ENCODE assay signal across 9 mouse cellular contexts in the genomic region with DNA sequence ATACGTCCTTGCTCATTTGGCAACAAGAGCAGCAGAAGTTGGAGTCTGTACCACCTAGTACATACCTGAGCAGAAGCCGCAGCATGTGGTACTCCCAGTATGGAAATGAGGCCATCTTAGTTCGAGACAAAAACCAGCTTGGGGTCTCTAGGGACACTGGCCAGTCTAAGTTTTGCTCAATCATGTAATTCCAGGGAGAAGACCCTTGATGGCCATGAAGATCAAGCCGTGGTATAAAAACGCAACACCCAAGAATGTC. TPM values are rescaled to one million over a fixed set of nuclear protein-coding genes. Genes with fewer than 3 reads are reported as not detected.
DNase-seq lines count a peak whose midpoint lies in the region; ATAC-seq and TF ChIP-seq lines count a peak whose summit lies in the region.
"Had no signal": no experiment of that assay in that cellular context is flagged by ENCODE, and none has a peak within 500 bp of the region (broad histone marks: within the 10 kb centered on the region; RNA-seq: fewer than 3 reads in every experiment).

No protein-coding gene starts in this region.

- TF ChIP-seq EP300 in stomach, postnatal 0 days (optimal IDR thresholded peaks at IDR 0.05): no peak

- H3K4me3 ChIP-seq in heart, embryonic 12.5 days: no peak overlapping the region
- H3K4me3 ChIP-seq in stomach, embryonic 14.5 days (ENCODE audit: low read depth, low read length): no peak overlapping the region
- no peak overlapping the region for H3K4me3 ChIP-seq in stomach, postnatal 0 days (ENCODE audit: low read depth, low read length)
- peak overlapping the region; percentile 68 for H3K4me3 ChIP-seq in limb, embryonic 15.5 days

- no peak overlapping the region for H3K27ac ChIP-seq in heart, embryonic 12.5 days (ENCODE audit: poor library complexity, severe bottlenecking)
- H3K27ac ChIP-seq in stomach, embryonic 14.5 days (ENCODE audit: low read length): no peak overlapping the region
- H3K27ac ChIP-seq in stomach, postnatal 0 days (replicated peaks): no peak overlapping the region
- H3K27ac ChIP-seq in limb, embryonic 15.5 days: no peak overlapping the region

- DNase-seq in heart, postnatal 14 days: no peak
- DNase-seq in stomach, postnatal 0 days (ENCODE audit: low spot score): no peak
- no peak for DNase-seq in testis, postnatal 14 days (ENCODE audit: low spot score)
- DNase-seq: lung, adult 18-20 months had no signal

- no peak overlapping the region for H3K9ac ChIP-seq in heart, embryonic 12.5 days
- no peak overlapping the region for H3K9ac ChIP-seq in stomach, embryonic 14.5 days (replicated peaks; ENCODE audit: low read depth, low read length)
- H3K9ac ChIP-seq in stomach, postnatal 0 days (ENCODE audit: low read length): no peak overlapping the region
- H3K9ac ChIP-seq in limb, embryonic 15.5 days: no peak overlapping the region

- WGBS in heart, embryonic 12.5 days: 75% methylated on average over 5 of the region's 5 CpGs
- WGBS in stomach, embryonic 14.5 days: 74% methylated on average over 5 of the region's 5 CpGs
- 70% methylated on average over 5 of the region's 5 CpGs for WGBS in stomach, postnatal 0 days
- 76% methylated on average over 5 of the region's 5 CpGs for WGBS in limb, embryonic 15.5 days

- ATAC-seq in heart, embryonic 12.5 days (ENCODE audit: insufficient number of reproducible peaks, low FRiP score): no peak
- ATAC-seq in stomach, embryonic 14.5 days (ENCODE audit: insufficient number of reproducible peaks, insufficient read depth, low FRiP score, low read depth): no peak
- no peak for ATAC-seq in stomach, postnatal 0 days (ENCODE audit: low FRiP score, low TSS enrichment)
- no peak for ATAC-seq in limb, embryonic 15.5 days (ENCODE audit: insufficient number of reproducible peaks, low FRiP score, low TSS enrichment, low read depth)
- ATAC-seq in granulocyte monocyte progenitor cell, adult 5-6 weeks (replicated peaks; ENCODE audit: poor library complexity, severe bottlenecking): no peak
- ATAC-seq in activated CD4-positive, CD25-positive, alpha-beta regulatory T cell, adult 4 months: no peak

- TF ChIP-seq CTCF in stomach, postnatal 0 days (IDR thresholded peaks at IDR 0.05; ENCODE audit: low read depth): no peak

- H3K4me2 ChIP-seq in heart, embryonic 12.5 days: peak overlapping the region; percentile 86
- peak overlapping the region; percentile 77; the same call in 1 of the 2 replicates for H3K4me2 ChIP-seq in stomach, embryonic 14.5 days (replicated peaks; ENCODE audit: low read depth, low read length)
- H3K4me2 ChIP-seq in stomach, postnatal 0 days (replicated peaks; ENCODE audit: low read depth): no peak overlapping the region
- peak overlapping the region; percentile 81 for H3K4me2 ChIP-seq in limb, embryonic 15.5 days

- no peaks in the 10 kb centered on the region for H3K9me3 ChIP-seq in heart, embryonic 12.5 days (replicated peaks)
- H3K9me3 ChIP-seq in stomach, embryonic 14.5 days (ENCODE audit: control insufficient read depth, low read depth, low read length): no peaks in the 10 kb centered on the region
- H3K9me3 ChIP-seq in stomach, postnatal 0 days (ENCODE audit: control insufficient read depth, low read length): no peaks in the 10 kb centered on the region
- H3K9me3 ChIP-seq in limb, embryonic 15.5 days: no peaks in the 10 kb centered on the region

- peaks cover 32% of the 10 kb centered on the region for H3K36me3 ChIP-seq in heart, embryonic 12.5 days
- peaks cover 29% of the 10 kb centered on the region for H3K36me3 ChIP-seq in stomach, embryonic 14.5 days (ENCODE audit: control insufficient read depth, insufficient read depth, low read length)
- peaks cover 21% of the 10 kb centered on the region for H3K36me3 ChIP-seq in stomach, postnatal 0 days (ENCODE audit: control insufficient read depth, insufficient read depth, low read length)
- H3K36me3 ChIP-seq in limb, embryonic 15.5 days: peaks cover 41% of the 10 kb centered on the region

- H3K4me1 ChIP-seq in heart, embryonic 12.5 days (replicated peaks): peaks cover 14% of the 10 kb centered on the region
- 0 out of 2 replicates have a peak, but pooled peaks cover 7% of the 10 kb centered on the region for H3K4me1 ChIP-seq in stomach, embryonic 14.5 days (ENCODE audit: control insufficient read depth, insufficient read depth, low read length)
- H3K4me1 ChIP-seq in stomach, postnatal 0 days (replicated peaks; ENCODE audit: control insufficient read depth, insufficient read depth): no peaks in the 10 kb centered on the region
- peaks cover 18% of the 10 kb centered on the region for H3K4me1 ChIP-seq in limb, embryonic 15.5 days

- H3K27me3 ChIP-seq in heart, embryonic 12.5 days (replicated peaks): no peaks in the 10 kb centered on the region
- H3K27me3 ChIP-seq in stomach, embryonic 14.5 days (ENCODE audit: control insufficient read depth, insufficient read depth, low read length): no peaks in the 10 kb centered on the region
- no peaks in the 10 kb centered on the region for H3K27me3 ChIP-seq in stomach, postnatal 0 days (ENCODE audit: control insufficient read depth, insufficient read depth, low read length)
- no peaks in the 10 kb centered on the region for H3K27me3 ChIP-seq in limb, embryonic 15.5 days

- intact Hi-C loops in heart, postnatal 14 days (cut with DNase I): no loop called here

RNA-seq across cellular contexts. Expression of a gene that starts 1.3 kb away (rescaled TPM):
- polyA plus RNA-seq in heart, embryonic 12.5 days (2016; fragmentation: Nextera tagmentation; extraction: Ambion mirVana): 2.9 and 3.2 TPM in 2 replicates
- 1 to 10 TPM; 1.2 TPM for total RNA-seq in heart, postnatal 14 days (2021)
- 11.0 and 11.5 TPM in 2 replicates for polyA plus RNA-seq in stomach, embryonic 14.5 days (2014; fragmentation: Nextera tagmentation; extraction: Ambion mirVana)
- polyA plus RNA-seq in stomach, postnatal 0 days (2015; fragmentation: Nextera tagmentation; extraction: Ambion mirVana): 2.8 and 3.4 TPM in 2 replicates
- polyA plus RNA-seq in limb, embryonic 15.5 days (2015; fragmentation: Nextera tagmentation; extraction: Ambion mirVana): 11.8 and 12.6 TPM in 2 replicates
- total RNA-seq in granulocyte monocyte progenitor cell, adult 5-6 weeks (2014; fragmentation: Nextera tagmentation): 0.77 and 2.9 TPM in 2 replicates
- not detected in 2 replicates for total RNA-seq in granulocyte monocyte progenitor cell, adult 5-6 weeks (2017)
- under 1 TPM in 1 of 2 experiments, not detected in 1; 0.33 TPM for polyA plus RNA-seq in activated CD4-positive, CD25-positive, alpha-beta regulatory T cell, adult 4 months (2017; shearing (Covaris generic))

RNA-seq across cellular contexts. Expression of a gene that starts 16.5 kb away (rescaled TPM):
- 4.5 and 5.4 TPM in 2 replicates for polyA plus RNA-seq in heart, embryonic 12.5 days (2016; fragmentation: Nextera tagmentation; extraction: Ambion mirVana)
- 10 to 100 TPM; 14.4 to 15.0 TPM for total RNA-seq in heart, postnatal 14 days (2021)
- polyA plus RNA-seq in stomach, embryonic 14.5 days (2014; fragmentation: Nextera tagmentation; extraction: Ambion mirVana): 7.6 and 8.0 TPM in 2 replicates
- polyA plus RNA-seq in stomach, postnatal 0 days (2015; fragmentation: Nextera tagmentation; extraction: Ambion mirVana): 2.7 and 2.9 TPM in 2 replicates
- 4.6 and 5.0 TPM in 2 replicates for polyA plus RNA-seq in limb, embryonic 15.5 days (2015; fragmentation: Nextera tagmentation; extraction: Ambion mirVana)
- total RNA-seq in granulocyte monocyte progenitor cell, adult 5-6 weeks (2014; fragmentation: Nextera tagmentation): 6.3 and 14.9 TPM in 2 replicates
- 6.9 and 7.2 TPM in 2 replicates for total RNA-seq in granulocyte monocyte progenitor cell, adult 5-6 weeks (2017)
- 1 to 10 TPM; 5.8 to 8.3 TPM for polyA plus RNA-seq in activated CD4-positive, CD25-positive, alpha-beta regulatory T cell, adult 4 months (2017; shearing (Covaris generic))
